Mouse (Mus musculus) lung, adult 2 months (tissue): ENCODE measurements around the gene Barhl1. TPM values are rescaled to one million over a fixed set of nuclear protein-coding genes. Genes with fewer than 3 reads are reported as not detected.

ENCODE experiments used
- DNase-seq: peaks from one replicate; pipeline ENCODE4 v3.0.0; 2022
- H3K4me1 ChIP-seq: fragments of 200-500 bp; 2 replicates; pipeline ENCODE4 v1.6.1; 2011; ENCODE audit warnings: low read length; ENCODE audit not compliant: control insufficient read depth, insufficient read depth
- H3K4me3 ChIP-seq: fragments of 200-500 bp; replicated peaks from 2 replicates; pipeline ENCODE3; 2011; ENCODE audit warnings: low read depth, mild to moderate bottlenecking, control low read depth, low read length; ENCODE audit errors: extremely low read depth
- CTCF ChIP-seq: fragments of 200-500 bp; IDR thresholded peaks from 2 replicates; pipeline ENCODE4 v1.5.1; 2011; ENCODE audit warnings: mild to moderate bottlenecking, low read length, control low read depth; ENCODE audit not compliant: insufficient read depth
- POLR2A ChIP-seq: fragments of 200-500 bp; IDR thresholded peaks from 2 replicates; pipeline ENCODE4 v1.6.1; 2011; ENCODE audit warnings: low read depth, mild to moderate bottlenecking, control low read depth, low read length, borderline replicate concordance; ENCODE audit errors: extremely low read depth
- WGBS: fragments of 180-500 bp; shearing (Covaris S2); methylation state at CpG from one replicate; pipeline ENCODE4 v1.1.7; 2018; 5-methylcytosine and 5-hydroxymethylcytosine counted together
- polyA plus RNA-seq: library from polyadenylated mRNA; depleted of rRNA; stranded (reverse); fragments of >200 nt; gene quantifications from 2 replicates; pipeline ENCODE4 v1.2.3, GENCODE M21; 2012; rRNA removed

Gene Barhl1
- polyA plus RNA-seq = 0.58 and 0.70 TPM in 2 replicates

GRCm38 (mm10) chr2:28916513-28916865 lies at the start of gene Barhl1:
TSS of gene Barhl1 (minus strand) at chr2:28916668.
- WGBS = 9% methylated on average over 18 of the region's 18 CpGs
- Histone ChIP-seq H3K4me1 (no peaks in the 10 kb centered on the region), H3K4me3 (no peak within 1 kb of the TSS)
- TF ChIP-seq CTCF = no peak
- no peak for TF ChIP-seq POLR2A
- no peak for DNase-seq

- H3K4me3 ChIP-seq = no peak overlapping the region
- TF ChIP-seq POLR2A (no peak), CTCF (no peak)
- no peaks in the 10 kb centered on the region for H3K4me1 ChIP-seq
- 55% methylated on average over 6 of the region's 6 CpGs for WGBS
- no peak for DNase-seq
Measured at GRCm38 (mm10) chr2:28963565-28963964, 47.1 kb upstream of the Barhl1 start.

- no peak overlapping the region for H3K4me3 ChIP-seq
- TF ChIP-seq POLR2A (no peak), CTCF (no peak)
- H3K4me1 ChIP-seq = no peaks in the 10 kb centered on the region
- no peak for DNase-seq
- WGBS = 81% methylated on average over 5 of the region's 5 CpGs
Measured at GRCm38 (mm10) chr2:28961636-28962035, 45.2 kb upstream of the Barhl1 start.

GRCm38 (mm10) chr2:28961024-28961585 lies 44.6 kb upstream of the Barhl1 start:
- Histone ChIP-seq H3K4me1 (no peaks in the 10 kb centered on the region), H3K4me3 (no peak overlapping the region)
- 74% methylated on average over 15 of the region's 15 CpGs for WGBS
- no peak for TF ChIP-seq POLR2A
- TF ChIP-seq CTCF = no peak
- DNase-seq = no peak

- Histone ChIP-seq H3K4me1 (no peaks in the 10 kb centered on the region), H3K4me3 (no peak overlapping the region)
- no peak for TF ChIP-seq POLR2A
- TF ChIP-seq CTCF = no peak
- 83% methylated on average over 4 of the region's 4 CpGs for WGBS
- DNase-seq = no peak
Measured at GRCm38 (mm10) chr2:28956874-28957273, 40.4 kb upstream of the Barhl1 start.

- TF ChIP-seq CTCF (no peak), POLR2A (no peak)
- Histone ChIP-seq H3K4me1 (no peaks in the 10 kb centered on the region), H3K4me3 (no peak overlapping the region)
- DNase-seq = no peak
- WGBS = 83% methylated on average over 9 of the region's 9 CpGs
Measured at GRCm38 (mm10) chr2:28954595-28954994, 38.1 kb upstream of the Barhl1 start.

GRCm38 (mm10) chr2:28952981-28953380 lies 36.5 kb upstream of the Barhl1 start:
- H3K4me3 ChIP-seq = no peak overlapping the region
- no peak for DNase-seq
- 60% methylated on average over 8 of the region's 8 CpGs for WGBS
- no peak for TF ChIP-seq POLR2A
- H3K4me1 ChIP-seq = no peaks in the 10 kb centered on the region

- no peak for DNase-seq
- TF ChIP-seq CTCF (no peak), POLR2A (no peak)
- H3K4me3 ChIP-seq = no peak overlapping the region
- 76% methylated on average over 3 of the region's 3 CpGs for WGBS
- no peaks in the 10 kb centered on the region for H3K4me1 ChIP-seq
Measured at GRCm38 (mm10) chr2:28946312-28946711, 29.8 kb upstream of the Barhl1 start.

- H3K4me1 ChIP-seq = no peaks in the 10 kb centered on the region
- H3K4me3 ChIP-seq = no peak overlapping the region
- no peak for TF ChIP-seq POLR2A
- no peak for TF ChIP-seq CTCF
- DNase-seq = no peak
- WGBS = 74% methylated on average over 6 of the region's 6 CpGs
Measured at GRCm38 (mm10) chr2:28945388-28945787, 28.9 kb upstream of the Barhl1 start.

- no peak for DNase-seq
- WGBS = 65% methylated on average over 30 of the region's 30 CpGs
- no peak overlapping the region for H3K4me3 ChIP-seq
- TF ChIP-seq CTCF = no peak
- no peak for TF ChIP-seq POLR2A
- no peaks in the 10 kb centered on the region for H3K4me1 ChIP-seq
Measured at GRCm38 (mm10) chr2:28943666-28944516, 27.4 kb upstream of the Barhl1 start.
